Mouse (Mus musculus): ENCODE measurements around the gene Olfr25.

Olfr25 gene

GRCm38 (mm10) chr9:38328760-38329159, at the start of gene Olfr25:
Olfr25 (plus strand) TSS chr9:38329060.
- DNase-seq = no peak

GRCm38 (mm10) chr9:38290807-38291206, 38.1 kb upstream of the Olfr25 start, which contains the start of gene Olfr896-ps1:
Olfr896-ps1 (plus strand) TSS chr9:38291107.
- no peak for DNase-seq

DNA sequence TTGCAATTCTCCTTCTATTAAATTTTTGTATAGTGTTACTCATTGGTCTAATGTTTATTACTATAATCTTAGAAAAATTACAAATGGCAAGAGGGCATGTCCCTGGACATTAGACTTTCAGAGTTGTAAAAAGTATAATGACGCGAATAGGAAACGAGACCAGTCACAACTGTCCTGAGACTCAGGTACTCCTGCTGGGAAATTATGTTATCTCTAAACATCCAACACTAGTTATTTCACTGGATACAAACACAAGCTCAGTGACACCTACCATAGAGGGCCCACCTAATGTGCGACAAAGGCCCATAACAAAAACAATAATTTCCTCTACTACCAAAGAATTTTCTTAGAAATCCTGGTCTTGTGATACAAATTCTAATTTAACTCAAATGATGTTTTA, 19.3 kb downstream of the Olfr25 start, which contains the start of gene Olfr898:
Gene Olfr898, plus strand, starts transcription at position 301 of the 400 bp plus-strand sequence.
- no peak for DNase-seq

DNA sequence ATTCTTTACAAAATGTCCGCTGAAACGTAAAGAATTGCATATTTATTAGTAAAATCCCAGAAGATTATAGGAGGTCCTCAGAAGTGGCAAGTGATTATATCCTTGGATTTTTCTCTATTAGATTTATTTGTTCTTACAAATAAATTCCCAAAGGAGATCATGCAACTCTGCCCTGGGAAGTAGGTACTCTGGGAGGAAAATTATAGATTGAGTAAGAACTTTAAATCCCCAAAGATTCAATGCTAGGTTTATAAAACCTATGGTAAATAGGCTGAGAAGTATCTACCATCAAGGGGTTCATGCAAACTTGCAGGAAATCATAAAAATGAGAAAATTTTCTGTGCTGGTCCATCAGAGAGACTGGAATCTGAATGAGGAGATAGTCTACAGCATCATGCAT, 37.7 kb downstream of the Olfr25 start, which contains the start of gene Olfr250:
Gene Olfr250, plus strand, starts transcription at position 301 of the 400 bp plus-strand sequence.
- no peak for DNase-seq

- no peak for DNase-seq
Measured at GRCm38 (mm10) chr9:38376786-38377185, 47.9 kb downstream of the Olfr25 start, which contains the start of gene Olfr251. Olfr251 (plus strand) TSS chr9:38377086.

Data from spleen, adult 18-20 months (tissue).